Mouse (Mus musculus): ENCODE measurements around the gene Eif1.

The Eif1 gene

GRCm38 (mm10) chr11:100319492-100320171 is at the start of gene Eif1:
Gene Eif1 (plus strand): TSS chr11:100319885.
- TF ChIP-seq POU5F1 (IDR thresholded peaks at IDR 0.05; ENCODE audit: borderline replicate concordance, low read length) = no peak
- no peak for TF ChIP-seq NANOG (IDR thresholded peaks at IDR 0.05; ENCODE audit: borderline replicate concordance, low read length)
- TF ChIP-seq CTCF (conservative IDR thresholded peaks at IDR 0.05; ENCODE audit: low read length) = no peak
- no peaks in the 10 kb centered on the region for H3K9me3 ChIP-seq (ENCODE audit: low read length)
- H3K4me1 ChIP-seq (replicated peaks; ENCODE audit: low read depth, low read length) = peaks cover 57% of the 10 kb centered on the region
- no peaks in the 10 kb centered on the region for H3K27me3 ChIP-seq (ENCODE audit: insufficient read depth, low read length)
- peaks cover 27% of the 10 kb centered on the region for H3K36me3 ChIP-seq (ENCODE audit: insufficient read depth, low read length)
- H3K4me3 ChIP-seq (replicated peaks; ENCODE audit: low read length) = peak within 1 kb of the TSS; percentile 89

- Histone ChIP-seq H3K36me3 (ENCODE audit: insufficient read depth, low read length) (no peaks in the 10 kb centered on the region), H3K9me3 (ENCODE audit: low read length) (no peaks in the 10 kb centered on the region), H3K27me3 (ENCODE audit: insufficient read depth, low read length) (no peaks in the 10 kb centered on the region), H3K4me3 (replicated peaks; ENCODE audit: low read length) (peak overlapping the region; percentile 55; the same call in 1 of the 2 replicates), H3K4me1 (replicated peaks; ENCODE audit: low read depth, low read length) (peaks cover 89% of the 10 kb centered on the region)
- TF ChIP-seq CTCF (conservative IDR thresholded peaks at IDR 0.05; ENCODE audit: low read length) = no peak
- TF ChIP-seq NANOG (IDR thresholded peaks at IDR 0.05; ENCODE audit: borderline replicate concordance, low read length) = no peak
- TF ChIP-seq POU5F1 (IDR thresholded peaks at IDR 0.05; ENCODE audit: borderline replicate concordance, low read length) = no peak
These were observed 47.8 kb upstream of the Eif1 start for GRCm38 (mm10) chr11:100271878-100272277.

DNA sequence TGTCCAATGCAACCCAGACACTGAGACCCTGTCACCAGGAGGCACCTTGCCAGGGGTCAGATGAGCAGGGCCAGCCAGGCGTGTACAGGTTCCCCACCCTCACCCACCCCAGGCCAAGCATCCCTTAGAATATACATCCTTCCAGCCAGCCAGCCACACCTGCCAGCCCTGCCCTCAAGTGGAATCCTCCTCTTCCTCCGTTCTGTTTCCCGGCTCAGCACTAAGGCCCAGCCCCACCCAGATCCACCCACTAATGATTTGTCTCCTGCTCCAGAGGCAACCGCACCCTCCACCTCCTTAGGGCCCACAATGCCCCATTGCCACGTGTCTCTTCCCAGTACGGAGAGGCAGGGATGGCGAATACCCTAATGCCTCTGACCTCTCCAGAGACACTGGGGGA is 45.0 kb upstream of the Eif1 start:
- peak overlapping the region; percentile 33; the same call in 1 of the 2 replicates for H3K4me3 ChIP-seq (replicated peaks; ENCODE audit: low read length)
- H3K9me3 ChIP-seq (ENCODE audit: low read length) = no peaks in the 10 kb centered on the region
- H3K27me3 ChIP-seq (ENCODE audit: insufficient read depth, low read length) = no peaks in the 10 kb centered on the region
- H3K4me1 ChIP-seq (replicated peaks; ENCODE audit: low read depth, low read length) = peaks cover 97% of the 10 kb centered on the region
- TF ChIP-seq POU5F1 (IDR thresholded peaks at IDR 0.05; ENCODE audit: borderline replicate concordance, low read length) (no peak), NANOG (IDR thresholded peaks at IDR 0.05; ENCODE audit: borderline replicate concordance, low read length) (no peak), CTCF (conservative IDR thresholded peaks at IDR 0.05; ENCODE audit: low read length) (no peak)
- no peaks in the 10 kb centered on the region for H3K36me3 ChIP-seq (ENCODE audit: insufficient read depth, low read length)

DNA sequence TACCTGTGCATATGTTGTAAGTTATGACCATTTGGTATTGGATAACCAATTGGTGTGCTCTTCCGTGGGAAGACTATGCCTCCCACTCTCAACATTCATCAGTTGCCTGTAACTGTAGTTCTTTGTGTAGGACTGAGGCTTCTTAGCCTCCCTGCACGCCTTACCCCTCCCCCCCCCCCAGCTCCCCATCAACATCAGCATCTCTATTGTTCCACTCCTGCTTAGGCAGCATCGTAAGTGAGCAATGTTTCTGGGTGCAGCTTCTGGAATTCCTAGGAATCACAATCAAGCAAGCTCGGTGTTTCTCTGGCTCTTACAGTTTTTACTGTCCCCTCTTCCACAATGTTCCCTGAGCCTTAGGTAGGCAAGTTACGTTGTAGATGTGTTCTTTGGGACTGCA is 44.2 kb upstream of the Eif1 start:
- Histone ChIP-seq H3K4me3 (replicated peaks; ENCODE audit: low read length) (0 out of 2 replicates have a peak overlapping the region, but pooled peaks have one; percentile 17), H3K9me3 (ENCODE audit: low read length) (no peaks in the 10 kb centered on the region), H3K36me3 (ENCODE audit: insufficient read depth, low read length) (no peaks in the 10 kb centered on the region), H3K4me1 (replicated peaks; ENCODE audit: low read depth, low read length) (peaks cover 97% of the 10 kb centered on the region), H3K27me3 (ENCODE audit: insufficient read depth, low read length) (no peaks in the 10 kb centered on the region)
- TF ChIP-seq POU5F1 (IDR thresholded peaks at IDR 0.05; ENCODE audit: borderline replicate concordance, low read length) (no peak), NANOG (IDR thresholded peaks at IDR 0.05; ENCODE audit: borderline replicate concordance, low read length) (no peak), CTCF (conservative IDR thresholded peaks at IDR 0.05; ENCODE audit: low read length) (no peak)

- Histone ChIP-seq H3K36me3 (ENCODE audit: insufficient read depth, low read length) (no peaks in the 10 kb centered on the region), H3K4me3 (replicated peaks; ENCODE audit: low read length) (peak overlapping the region; percentile 53), H3K4me1 (replicated peaks; ENCODE audit: low read depth, low read length) (peaks cover 98% of the 10 kb centered on the region), H3K9me3 (ENCODE audit: low read length) (no peaks in the 10 kb centered on the region), H3K27me3 (ENCODE audit: insufficient read depth, low read length) (no peaks in the 10 kb centered on the region)
- TF ChIP-seq NANOG (IDR thresholded peaks at IDR 0.05; ENCODE audit: borderline replicate concordance, low read length) (no peak), POU5F1 (IDR thresholded peaks at IDR 0.05; ENCODE audit: borderline replicate concordance, low read length) (no peak), CTCF (conservative IDR thresholded peaks at IDR 0.05; ENCODE audit: low read length) (no peak)
These were observed 41.8 kb upstream of the Eif1 start for GRCm38 (mm10) chr11:100277726-100278480.

- TF ChIP-seq POU5F1 (IDR thresholded peaks at IDR 0.05; ENCODE audit: borderline replicate concordance, low read length) (no peak), CTCF (conservative IDR thresholded peaks at IDR 0.05; ENCODE audit: low read length) (no peak), NANOG (IDR thresholded peaks at IDR 0.05; ENCODE audit: borderline replicate concordance, low read length) (no peak)
- no peaks in the 10 kb centered on the region for H3K27me3 ChIP-seq (ENCODE audit: insufficient read depth, low read length)
- H3K9me3 ChIP-seq (ENCODE audit: low read length) = no peaks in the 10 kb centered on the region
- peaks cover 96% of the 10 kb centered on the region for H3K4me1 ChIP-seq (replicated peaks; ENCODE audit: low read depth, low read length)
- peak overlapping the region; percentile 53 for H3K4me3 ChIP-seq (replicated peaks; ENCODE audit: low read length)
- no peaks in the 10 kb centered on the region for H3K36me3 ChIP-seq (ENCODE audit: insufficient read depth, low read length)
These were observed 40.9 kb upstream of the Eif1 start for GRCm38 (mm10) chr11:100278759-100279158.

GRCm38 (mm10) chr11:100281596-100282544 is 37.8 kb upstream of the Eif1 start:
- H3K9me3 ChIP-seq (ENCODE audit: low read length) = no peaks in the 10 kb centered on the region
- H3K36me3 ChIP-seq (ENCODE audit: insufficient read depth, low read length) = no peaks in the 10 kb centered on the region
- H3K4me3 ChIP-seq (replicated peaks; ENCODE audit: low read length) = no peak overlapping the region
- H3K4me1 ChIP-seq (replicated peaks; ENCODE audit: low read depth, low read length) = peaks cover 96% of the 10 kb centered on the region
- TF ChIP-seq NANOG (IDR thresholded peaks at IDR 0.05; ENCODE audit: borderline replicate concordance, low read length) (no peak), CTCF (conservative IDR thresholded peaks at IDR 0.05; ENCODE audit: low read length) (peak; percentile 57), POU5F1 (IDR thresholded peaks at IDR 0.05; ENCODE audit: borderline replicate concordance, low read length) (no peak)
- no peaks in the 10 kb centered on the region for H3K27me3 ChIP-seq (ENCODE audit: insufficient read depth, low read length)

GRCm38 (mm10) chr11:100282549-100282948 is 37.1 kb upstream of the Eif1 start:
- no peaks in the 10 kb centered on the region for H3K27me3 ChIP-seq (ENCODE audit: insufficient read depth, low read length)
- H3K4me3 ChIP-seq (replicated peaks; ENCODE audit: low read length) = no peak overlapping the region
- H3K9me3 ChIP-seq (ENCODE audit: low read length) = no peaks in the 10 kb centered on the region
- peaks cover 96% of the 10 kb centered on the region for H3K4me1 ChIP-seq (replicated peaks; ENCODE audit: low read depth, low read length)
- H3K36me3 ChIP-seq (ENCODE audit: insufficient read depth, low read length) = no peaks in the 10 kb centered on the region
- TF ChIP-seq CTCF (conservative IDR thresholded peaks at IDR 0.05; ENCODE audit: low read length) (peak; percentile 88), NANOG (IDR thresholded peaks at IDR 0.05; ENCODE audit: borderline replicate concordance, low read length) (no peak)

All from E14TG2a.4 (cell line).